Mouse (Mus musculus) olfactory bulb, adult 2 months (tissue): ENCODE data around the gene Bcl2.

Experiments used
- CTCF ChIP-seq: fragments of 200-500 bp; IDR thresholded peaks from 2 replicates; pipeline ENCODE4 v1.5.1; 2012; ENCODE audit warnings: low read depth, mild to moderate bottlenecking, low read length, moderate library complexity; ENCODE audit not compliant: insufficient read depth
- POLR2A ChIP-seq: fragments of 200-500 bp; IDR thresholded peaks from 2 replicates; pipeline ENCODE4 v1.6.1; 2012; ENCODE audit warnings: mild to moderate bottlenecking, low read depth, low read length, moderate library complexity; ENCODE audit not compliant: insufficient read depth

DNA sequence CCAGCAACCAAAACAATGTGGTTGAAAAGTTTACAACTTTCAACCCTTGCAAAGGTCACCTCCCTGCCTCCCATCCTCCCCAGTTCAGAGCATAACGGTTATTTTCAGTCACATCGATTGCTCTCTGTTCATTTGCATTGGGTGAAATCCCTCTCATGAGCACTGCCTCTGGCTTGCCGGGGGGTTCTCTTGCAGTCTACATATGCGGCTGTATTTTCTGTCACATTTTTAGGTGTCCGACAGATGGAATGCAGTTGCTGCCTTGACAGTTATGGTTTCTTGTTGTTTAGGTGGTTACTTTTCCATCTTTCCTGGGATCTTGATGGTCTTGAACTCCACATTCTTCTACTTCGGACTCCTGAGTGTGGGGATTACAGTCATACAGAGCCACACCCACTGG, 144.4 kb downstream of the Bcl2 start:
- TF ChIP-seq CTCF = no peak
- no peak for TF ChIP-seq POLR2A
